Mouse (Mus musculus): ENCODE measurements around the gene Smg5. TPM values are rescaled to one million over a fixed set of nuclear protein-coding genes. Genes with fewer than 3 reads are reported as not detected.
"Not testable (repeated sequence)": the region's sequence is repeated elsewhere in the genome, so short reads cannot be mapped to it uniquely, and the experiment has no call there.

The Smg5 gene
- 47.6 and 49.0 TPM in 2 replicates for polyA plus RNA-seq (2014; fragmentation: Nextera tagmentation; extraction: Ambion mirVana)

DNA sequence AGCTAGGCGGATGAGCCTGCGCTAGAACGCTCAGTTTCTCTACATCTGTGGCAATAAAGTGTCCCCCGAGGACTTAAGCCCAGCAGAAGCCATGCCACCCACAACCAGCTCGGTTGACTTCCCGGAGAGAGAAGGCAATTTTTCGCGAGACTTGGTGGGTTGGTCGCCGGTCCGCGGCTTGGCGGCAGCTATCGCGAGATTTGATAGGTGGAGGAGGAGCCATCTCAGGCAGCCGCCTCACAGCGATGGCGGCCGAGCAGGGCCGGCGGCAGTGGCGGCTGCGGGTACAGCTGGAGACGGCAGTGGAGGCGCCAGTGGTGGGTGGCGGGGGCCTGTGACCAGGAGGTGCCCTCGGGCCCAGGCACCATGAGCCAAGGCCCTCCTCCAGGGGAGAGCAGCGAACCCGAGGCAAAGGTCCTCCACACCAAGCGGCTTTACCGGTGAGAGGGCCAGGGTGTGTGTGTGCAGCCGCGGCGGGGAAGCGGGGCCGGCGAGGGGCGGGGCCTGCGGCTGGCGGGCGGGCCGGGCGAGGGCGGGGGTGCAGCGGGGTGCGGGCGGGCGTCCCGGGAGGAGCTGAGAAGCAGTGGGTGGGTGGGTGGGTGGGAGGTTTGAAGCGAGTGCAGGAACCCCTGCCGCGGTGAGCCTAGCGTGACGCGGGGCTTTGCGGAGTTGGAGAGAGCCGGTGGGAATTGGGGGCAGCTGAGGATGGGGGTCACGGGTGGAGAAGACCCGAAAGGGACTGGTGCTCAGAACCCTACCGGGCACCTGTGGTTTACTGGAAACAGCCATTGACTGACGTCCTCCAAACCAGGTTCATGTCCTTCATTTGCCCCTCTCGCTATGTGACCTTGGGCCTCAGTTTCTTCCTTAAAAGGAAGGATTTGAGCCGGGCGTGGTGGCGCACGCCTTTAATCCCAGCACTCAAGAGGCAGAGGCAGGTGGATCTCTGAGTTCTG lies at the start of gene Smg5, which contains the start of gene Tmem79:
Gene Smg5, plus strand, starts transcription at position 203 of the 956 bp plus-strand sequence.
Gene Tmem79, minus strand, starts transcription at position 91 of the 956 bp plus-strand sequence.
- Histone ChIP-seq H3K4me3 (ENCODE audit: low read depth, low read length) (peak within 1 kb of the TSS; percentile 74), H3K9ac (replicated peaks; ENCODE audit: low read depth, low read length) (peak within 1 kb of the TSS; percentile 93), H3K4me1 (ENCODE audit: control insufficient read depth, insufficient read depth, low read length) (peaks cover 15% of the 10 kb centered on the region), H3K27ac (ENCODE audit: low read depth, low read length) (peak within 1 kb of the TSS; percentile 95), H3K9me3 (ENCODE audit: control insufficient read depth, low read length) (no peaks in the 10 kb centered on the region), H3K27me3 (ENCODE audit: control insufficient read depth, insufficient read depth, low read length) (no peaks in the 10 kb centered on the region), H3K36me3 (ENCODE audit: control insufficient read depth, insufficient read depth, low read length) (no peaks in the 10 kb centered on the region), H3K4me2 (ENCODE audit: low read depth, low read length) (peak within 1 kb of the TSS; percentile 84)
- 3% methylated on average over 49 of the region's 66 CpGs for WGBS
- ATAC-seq (ENCODE audit: low read depth), result peak; percentile 97

- no peak for ATAC-seq (ENCODE audit: low read depth)
- Histone ChIP-seq H3K9me3 (ENCODE audit: control insufficient read depth, low read length) (no peaks in the 10 kb centered on the region), H3K9ac (replicated peaks; ENCODE audit: low read depth, low read length) (no peak within 1 kb of the TSS), H3K36me3 (ENCODE audit: control insufficient read depth, insufficient read depth, low read length) (no peaks in the 10 kb centered on the region), H3K4me2 (ENCODE audit: low read depth, low read length) (no peak within 1 kb of the TSS), H3K27ac (ENCODE audit: low read depth, low read length) (no peak within 1 kb of the TSS), H3K27me3 (ENCODE audit: control insufficient read depth, insufficient read depth, low read length) (no peaks in the 10 kb centered on the region), H3K4me3 (ENCODE audit: low read depth, low read length) (no peak within 1 kb of the TSS), H3K4me1 (ENCODE audit: control insufficient read depth, insufficient read depth, low read length) (no peaks in the 10 kb centered on the region)
- WGBS, result over 99% methylated on average over 4 of the region's 4 CpGs
These were observed 49.0 kb upstream of the Smg5 start, which contains the start of gene Gm38392 for GRCm38 (mm10) chr3:88287110-88287509. Gm38392 (minus strand) TSS chr3:88287210.

GRCm38 (mm10) chr3:88288133-88288713 lies 47.8 kb upstream of the Smg5 start:
- not testable (repeated sequence) for H3K36me3 ChIP-seq (ENCODE audit: control insufficient read depth, insufficient read depth, low read length); H3K27me3 ChIP-seq (ENCODE audit: control insufficient read depth, insufficient read depth, low read length); H3K27ac ChIP-seq (ENCODE audit: low read depth, low read length); H3K9ac ChIP-seq (replicated peaks; ENCODE audit: low read depth, low read length); H3K4me1 ChIP-seq (ENCODE audit: control insufficient read depth, insufficient read depth, low read length); H3K9me3 ChIP-seq (ENCODE audit: control insufficient read depth, low read length); H3K4me2 ChIP-seq (ENCODE audit: low read depth, low read length); ATAC-seq (ENCODE audit: low read depth); H3K4me3 ChIP-seq (ENCODE audit: low read depth, low read length)
- 77% methylated on average over 7 of the region's 10 CpGs for WGBS

GRCm38 (mm10) chr3:88291970-88292369 lies 44.1 kb upstream of the Smg5 start:
- Histone ChIP-seq H3K27me3 (ENCODE audit: control insufficient read depth, insufficient read depth, low read length) (no peaks in the 10 kb centered on the region), H3K9ac (replicated peaks; ENCODE audit: low read depth, low read length) (no peak overlapping the region), H3K4me1 (ENCODE audit: control insufficient read depth, insufficient read depth, low read length) (0 out of 2 replicates have a peak, but pooled peaks cover 4% of the 10 kb centered on the region), H3K4me3 (ENCODE audit: low read depth, low read length) (no peak overlapping the region), H3K9me3 (ENCODE audit: control insufficient read depth, low read length) (no peaks in the 10 kb centered on the region), H3K36me3 (ENCODE audit: control insufficient read depth, insufficient read depth, low read length) (no peaks in the 10 kb centered on the region), H3K4me2 (ENCODE audit: low read depth, low read length) (no peak overlapping the region), H3K27ac (ENCODE audit: low read depth, low read length) (no peak overlapping the region)
- WGBS, result 41% methylated on average over 4 of the region's 4 CpGs
- no peak for ATAC-seq (ENCODE audit: low read depth)

DNA sequence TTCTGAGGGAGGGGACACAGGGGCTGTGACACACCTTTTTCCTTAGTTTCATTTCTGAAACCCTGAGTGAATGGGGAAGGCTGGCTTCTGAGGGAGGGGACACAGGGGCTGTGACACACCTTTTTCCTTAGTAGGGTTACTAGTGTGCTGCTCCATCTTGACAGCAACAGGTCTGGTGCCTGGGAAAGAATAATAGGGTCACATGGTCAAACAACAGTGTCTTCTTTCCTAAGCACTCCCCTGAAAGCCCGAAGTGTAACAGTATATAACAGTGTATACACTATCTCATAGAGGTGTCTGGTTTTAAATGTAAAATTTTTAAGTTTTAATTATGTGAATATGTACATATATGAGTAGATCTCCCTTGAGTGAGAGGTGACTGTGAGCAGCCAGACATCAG lies 40.8 kb upstream of the Smg5 start:
- not testable (repeated sequence) for H3K36me3 ChIP-seq (ENCODE audit: control insufficient read depth, insufficient read depth, low read length); H3K9ac ChIP-seq (replicated peaks; ENCODE audit: low read depth, low read length); ATAC-seq (ENCODE audit: low read depth); H3K4me2 ChIP-seq (ENCODE audit: low read depth, low read length); H3K27me3 ChIP-seq (ENCODE audit: control insufficient read depth, insufficient read depth, low read length); H3K4me3 ChIP-seq (ENCODE audit: low read depth, low read length); H3K27ac ChIP-seq (ENCODE audit: low read depth, low read length); H3K9me3 ChIP-seq (ENCODE audit: control insufficient read depth, low read length)
- 54% methylated on average over 1 of the region's 1 CpGs for WGBS
- peaks cover 15% of the 10 kb centered on the region for H3K4me1 ChIP-seq (ENCODE audit: control insufficient read depth, insufficient read depth, low read length)

DNA sequence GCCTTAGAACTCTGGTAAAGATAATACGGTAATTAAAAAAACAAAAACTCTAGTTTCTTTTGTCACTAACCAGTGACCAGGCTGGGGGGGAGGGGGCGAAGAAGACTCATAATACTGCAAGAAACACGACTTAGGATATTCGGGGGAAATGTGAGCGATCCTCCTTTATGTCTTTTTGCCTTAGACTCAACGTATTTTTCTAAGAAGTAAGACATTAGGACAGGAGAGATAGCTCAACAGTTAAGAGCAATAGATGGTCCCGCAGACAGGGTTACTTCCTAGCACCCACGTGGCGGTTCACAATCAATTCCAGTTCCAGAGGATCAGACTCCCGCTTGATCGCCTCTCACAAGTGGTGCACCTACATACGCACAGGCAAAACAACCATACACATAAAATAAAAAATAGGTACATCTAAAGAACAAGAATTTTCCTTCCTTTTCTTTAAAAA lies 39.9 kb upstream of the Smg5 start:
- Histone ChIP-seq H3K4me3 (ENCODE audit: low read depth, low read length) (peak overlapping the region; percentile 72), H3K4me2 (ENCODE audit: low read depth, low read length) (peak overlapping the region; percentile 60), H3K9me3 (ENCODE audit: control insufficient read depth, low read length) (no peaks in the 10 kb centered on the region), H3K36me3 (ENCODE audit: control insufficient read depth, insufficient read depth, low read length) (peaks cover 18% of the 10 kb centered on the region), H3K9ac (replicated peaks; ENCODE audit: low read depth, low read length) (peak overlapping the region; percentile 44), H3K27me3 (ENCODE audit: control insufficient read depth, insufficient read depth, low read length) (no peaks in the 10 kb centered on the region), H3K4me1 (ENCODE audit: control insufficient read depth, insufficient read depth, low read length) (peaks cover 15% of the 10 kb centered on the region), H3K27ac (ENCODE audit: low read depth, low read length) (peak overlapping the region; percentile 88)
- WGBS, result 2% methylated on average over 12 of the region's 12 CpGs
- peak; percentile 30 for ATAC-seq (ENCODE audit: low read depth)

GRCm38 (mm10) chr3:88296561-88297318 lies 39.3 kb upstream of the Smg5 start, which contains the start of the genes Tsacc and Cct3:
Tsacc (minus strand) TSS chr3:88296999.
Cct3 (plus strand) TSS chr3:88297116.
- peak; percentile 99 for ATAC-seq (ENCODE audit: low read depth)
- WGBS, result under 1% methylated on average over 44 of the region's 44 CpGs
- Histone ChIP-seq H3K27ac (ENCODE audit: low read depth, low read length) (peak within 1 kb of the TSS; percentile 89), H3K4me2 (ENCODE audit: low read depth, low read length) (peak within 1 kb of the TSS; percentile 60), H3K9ac (replicated peaks; ENCODE audit: low read depth, low read length) (peak within 1 kb of the TSS; percentile 82), H3K4me3 (ENCODE audit: low read depth, low read length) (peak within 1 kb of the TSS; percentile 72), H3K9me3 (ENCODE audit: control insufficient read depth, low read length) (no peaks in the 10 kb centered on the region), H3K4me1 (ENCODE audit: control insufficient read depth, insufficient read depth, low read length) (peaks cover 15% of the 10 kb centered on the region), H3K36me3 (ENCODE audit: control insufficient read depth, insufficient read depth, low read length) (peaks cover 24% of the 10 kb centered on the region), H3K27me3 (ENCODE audit: control insufficient read depth, insufficient read depth, low read length) (no peaks in the 10 kb centered on the region)

DNA sequence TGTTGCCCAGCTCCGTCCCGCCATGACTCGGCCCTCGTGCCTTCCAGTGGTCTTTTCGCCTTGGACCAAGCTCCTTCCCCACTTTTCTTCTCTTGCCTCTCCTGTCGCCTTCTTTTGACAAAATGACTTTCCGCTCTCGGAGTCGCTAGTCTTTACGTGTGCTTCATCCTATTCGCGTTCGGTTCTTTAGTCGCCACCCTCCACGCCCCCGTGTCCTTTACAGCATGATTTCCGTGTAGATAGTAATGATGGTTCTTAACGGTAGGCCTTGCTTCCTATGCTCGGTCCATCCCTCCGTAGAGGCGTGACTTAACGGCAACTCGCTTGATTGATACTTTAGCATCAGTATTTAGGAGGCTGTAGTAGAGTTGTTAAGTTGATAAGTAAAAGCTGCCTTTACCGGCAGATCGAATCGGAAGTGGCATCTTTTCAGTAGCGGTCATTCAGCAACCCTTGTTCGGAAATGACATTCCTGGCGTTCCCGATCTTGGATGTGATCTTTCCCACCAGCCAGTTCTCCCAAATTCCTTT lies 38.7 kb upstream of the Smg5 start:
- peaks cover 28% of the 10 kb centered on the region for H3K36me3 ChIP-seq (ENCODE audit: control insufficient read depth, insufficient read depth, low read length)
- H3K4me2 ChIP-seq (ENCODE audit: low read depth, low read length), result peak overlapping the region; percentile 47
- no peaks in the 10 kb centered on the region for H3K9me3 ChIP-seq (ENCODE audit: control insufficient read depth, low read length)
- no peak for ATAC-seq (ENCODE audit: low read depth)
- peak overlapping the region; percentile 82 for H3K9ac ChIP-seq (replicated peaks; ENCODE audit: low read depth, low read length)
- under 1% methylated on average over 30 of the region's 30 CpGs for WGBS
- H3K27ac ChIP-seq (ENCODE audit: low read depth, low read length), result peak overlapping the region; percentile 89
- H3K27me3 ChIP-seq (ENCODE audit: control insufficient read depth, insufficient read depth, low read length), result no peaks in the 10 kb centered on the region
- peaks cover 15% of the 10 kb centered on the region for H3K4me1 ChIP-seq (ENCODE audit: control insufficient read depth, insufficient read depth, low read length)
- peak overlapping the region; percentile 72 for H3K4me3 ChIP-seq (ENCODE audit: low read depth, low read length)
